Mouse (Mus musculus) adrenal gland, postnatal 14 days (tissue): ENCODE results near the gene Zfp420. TPM values are rescaled to one million over a fixed set of nuclear protein-coding genes. Genes with fewer than 3 reads are reported as not detected.
A peak's percentile ranks its signal among the peaks of the same experiment; 100 is the strongest.
"Not testable (repeated sequence)": the region's sequence is repeated elsewhere in the genome, so short reads cannot be mapped to it uniquely, and the experiment has no call there.

Experiments used
- DNase-seq: peaks from one replicate; pipeline ENCODE4 v3.0.0; 2021; ENCODE audit warnings: mixed read lengths
- long read RNA-seq, 2 experiments: library from polyadenylated mRNA; stranded (forward); transcript quantifications; one replicate each; pipeline ENCODE4 v2.0.0; 2021
- total RNA-seq: library from RNA; stranded (reverse); gene quantifications from 2 replicates; pipeline ENCODE4 v1.2.3, GENCODE M21; 2021

The Zfp420 gene
- total RNA-seq = 4.3 TPM in 2 replicates
- long read RNA-seq, experiment 1, partial matches to known transcripts = 0 of 5 reads
- long read RNA-seq, experiment 1, other reads (novel, unspliced or antisense) = 2 of 5 reads
- long read RNA-seq, experiment 2, partial matches to known transcripts = 0 of 1 reads
- long read RNA-seq, experiment 2, other reads (novel, unspliced or antisense) = 0 of 1 reads

DNA sequence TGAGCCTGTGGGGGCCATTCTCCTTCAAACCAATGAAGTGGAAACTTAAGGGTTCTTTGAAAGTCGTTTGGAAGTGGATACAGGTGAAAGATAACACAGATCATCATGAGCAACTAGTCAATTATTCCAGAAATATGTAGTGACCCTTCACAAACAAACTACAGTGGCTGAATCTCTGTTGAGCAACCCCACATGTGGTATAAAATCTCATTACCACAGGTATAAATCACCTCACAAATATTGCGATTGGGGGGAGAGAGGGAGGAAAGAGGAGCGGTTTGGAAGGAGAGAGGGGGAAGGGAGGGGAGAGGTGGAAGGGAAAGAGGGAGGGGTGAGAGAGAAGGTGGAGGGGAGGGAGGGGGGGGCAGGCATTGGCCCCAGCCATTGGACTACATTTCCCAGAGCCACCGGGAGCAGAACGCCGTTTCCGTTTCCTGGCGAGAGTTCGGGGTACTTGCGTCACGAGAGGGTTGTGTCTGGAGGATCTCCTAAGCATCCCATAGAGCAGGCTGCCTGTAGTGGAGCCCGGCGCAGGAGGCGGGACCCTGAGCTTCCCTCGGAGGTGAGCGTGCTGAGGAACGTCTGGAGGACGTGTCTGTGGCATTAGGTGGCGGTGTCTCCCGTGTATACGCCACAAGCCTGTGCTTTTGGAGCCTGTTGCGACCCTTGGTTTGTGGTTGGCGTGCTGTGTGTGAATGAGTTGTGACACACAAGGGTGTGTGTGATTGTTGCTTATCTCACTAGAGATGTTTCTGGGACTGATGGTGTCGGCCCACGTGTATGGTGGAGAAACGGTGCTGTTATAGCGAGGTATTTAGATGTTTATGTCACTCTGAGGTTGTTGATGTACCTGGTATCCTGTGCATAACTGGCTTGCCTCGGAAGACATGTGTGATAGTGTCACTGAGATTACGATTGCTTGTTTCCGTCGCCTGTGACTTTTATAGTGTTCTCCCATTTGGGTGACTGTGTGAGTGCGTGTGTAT lies at the start of gene Zfp420:
TSS of gene Zfp420 (plus strand) at position 448 of the 986 bp plus-strand sequence.
- DNase-seq = peak; percentile 92

DNA sequence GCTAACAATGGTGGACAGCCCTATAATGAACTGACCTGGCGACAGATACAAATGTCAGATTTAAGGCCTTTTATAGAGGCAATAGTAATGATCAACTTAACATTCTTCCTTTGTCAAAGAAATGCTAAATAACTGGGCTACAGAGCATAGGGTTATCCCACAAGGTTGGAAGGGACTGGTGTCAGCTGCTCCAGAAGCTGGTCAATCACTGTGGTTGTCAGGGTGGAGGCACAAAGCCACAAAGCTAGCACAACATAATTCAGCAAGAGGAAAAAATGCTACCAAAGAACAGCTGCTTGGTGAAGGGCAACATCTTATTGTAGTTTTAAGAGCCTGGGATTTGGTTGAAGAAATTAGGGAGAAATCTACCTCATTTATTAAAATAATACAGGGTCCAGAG lies 47.5 kb upstream of the Zfp420 start:
- no peak for DNase-seq

DNA sequence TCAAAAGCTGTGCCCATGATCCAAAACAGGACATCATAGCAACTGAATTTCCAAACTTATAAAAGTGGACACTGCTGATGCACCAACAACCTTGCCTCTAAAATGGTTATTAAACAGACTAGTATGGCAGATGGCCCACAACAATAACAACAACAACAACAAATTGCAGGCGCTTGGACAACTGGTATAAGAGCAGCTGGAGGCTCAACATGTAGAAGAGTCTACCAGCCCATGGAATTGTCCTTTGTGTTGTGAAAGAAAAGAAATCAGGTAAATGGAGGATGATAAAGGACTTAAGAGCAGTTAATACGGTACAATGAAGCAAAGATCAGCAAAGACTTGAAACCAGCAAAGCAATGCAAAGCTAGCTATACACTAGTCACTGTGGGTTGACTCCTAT lies 45.4 kb upstream of the Zfp420 start:
- DNase-seq = no peak

DNA sequence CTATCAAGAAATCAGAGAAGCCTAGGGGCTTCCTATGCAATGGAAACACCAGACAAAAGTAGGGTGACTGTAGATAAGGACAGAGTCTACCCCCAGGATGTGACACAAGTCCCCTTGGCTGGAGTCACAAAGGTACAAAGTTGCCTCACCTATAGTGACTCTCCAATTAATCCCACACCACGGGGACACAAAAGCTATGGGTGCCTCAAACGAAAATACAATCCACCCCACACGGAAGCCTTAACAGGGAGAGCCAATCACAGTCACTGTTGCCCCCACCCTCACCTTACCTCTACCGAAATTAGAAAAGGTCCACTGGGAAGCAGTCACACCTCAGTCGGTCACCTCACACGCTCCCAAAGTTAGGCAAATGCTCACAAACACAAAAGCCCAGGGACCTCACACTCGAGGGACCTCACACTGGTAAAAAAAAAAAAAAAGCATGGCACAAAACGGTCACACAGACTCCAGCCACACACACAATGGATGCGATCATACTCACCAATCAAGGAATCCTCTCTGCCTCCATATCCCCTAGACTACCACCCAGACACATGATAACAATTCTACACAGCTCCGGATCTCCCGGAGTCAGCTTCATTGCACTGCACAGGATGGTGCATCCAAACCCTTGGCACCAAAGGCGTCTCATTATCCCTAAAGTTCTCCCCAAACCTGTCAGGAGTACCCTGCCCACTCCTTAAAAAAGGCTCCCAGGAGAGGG lies 44.6 kb upstream of the Zfp420 start:
- DNase-seq = no peak

DNA sequence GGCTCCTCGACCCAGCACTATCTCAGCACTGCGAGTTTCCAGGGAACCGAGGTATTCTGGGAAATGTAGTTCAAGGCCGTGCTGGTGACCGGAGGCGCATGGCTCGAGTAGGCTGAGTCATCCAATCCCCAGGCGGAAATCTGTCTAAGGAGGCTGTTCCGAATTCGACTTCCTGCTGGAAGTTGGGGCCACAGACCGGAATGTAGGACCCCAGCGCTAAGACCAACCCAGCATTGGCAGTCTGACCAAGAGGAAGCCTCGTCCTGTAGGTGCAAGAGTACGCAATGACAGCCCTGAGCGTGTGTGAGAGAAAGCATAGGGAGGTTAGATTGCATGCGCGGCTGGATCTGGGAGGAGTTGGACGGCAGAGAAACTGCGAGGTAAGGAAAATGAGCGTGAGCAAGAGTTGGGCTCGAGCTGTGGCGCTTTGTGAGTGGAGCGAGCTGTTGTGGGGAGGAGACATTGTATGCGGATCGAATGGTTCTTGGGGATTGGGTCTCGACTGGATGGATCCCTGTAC lies 43.8 kb upstream of the Zfp420 start, which contains the start of gene Zfp790:
TSS of gene Zfp790 (plus strand) at position 205 of the 520 bp plus-strand sequence.
- DNase-seq = peak; percentile 92

DNA sequence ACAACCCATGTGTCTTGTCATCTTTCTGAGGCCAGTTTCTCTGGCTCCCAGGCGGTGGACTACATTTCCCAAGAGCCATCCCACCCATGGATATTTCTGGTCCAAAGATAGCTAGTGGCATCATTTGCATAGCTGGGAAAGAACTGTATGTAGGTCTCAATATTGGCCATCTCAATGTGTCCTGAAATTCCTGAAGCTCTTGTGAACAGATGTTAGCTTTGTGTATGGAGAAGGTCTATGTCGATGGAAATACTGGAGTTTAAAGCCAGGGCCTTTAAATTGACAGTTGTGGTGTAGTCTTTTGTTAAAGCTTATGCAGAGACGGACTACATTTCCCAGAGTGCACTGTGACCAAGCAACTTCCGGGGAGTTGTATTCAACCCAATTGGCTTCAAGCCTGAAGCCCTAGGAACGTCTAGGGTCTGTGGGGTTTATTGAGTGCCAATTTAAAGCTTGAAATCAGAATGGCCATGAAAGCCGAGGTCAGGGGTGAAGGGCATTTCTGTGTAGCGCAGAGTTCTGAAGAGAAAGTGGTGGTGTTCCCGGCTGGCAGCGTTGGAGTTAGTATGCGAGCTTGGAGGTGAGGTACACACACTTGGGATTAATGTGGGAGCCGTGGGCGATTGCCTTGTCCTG lies 41.0 kb upstream of the Zfp420 start:
- DNase-seq = peak; percentile 82

DNA sequence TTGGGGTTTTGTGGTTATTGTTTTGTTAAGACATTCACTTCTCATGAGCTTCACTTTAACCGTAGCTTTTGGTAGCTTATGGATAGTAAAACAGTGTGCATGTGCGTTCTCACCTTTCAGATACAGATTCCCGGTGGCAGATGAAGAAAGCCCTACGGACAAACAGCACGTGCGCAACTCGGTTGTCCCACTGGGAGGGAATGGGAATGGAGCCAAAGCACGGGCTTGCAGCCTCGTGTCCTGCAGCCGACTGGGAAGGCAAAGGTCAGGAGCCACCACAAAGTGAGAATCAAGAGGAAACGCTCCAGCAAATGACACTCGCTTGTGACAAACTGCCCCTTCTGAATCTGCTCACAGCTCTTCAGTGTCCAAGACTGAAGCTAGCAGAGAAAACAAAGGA lies 31.8 kb upstream of the Zfp420 start:
- DNase-seq = no peak

DNA sequence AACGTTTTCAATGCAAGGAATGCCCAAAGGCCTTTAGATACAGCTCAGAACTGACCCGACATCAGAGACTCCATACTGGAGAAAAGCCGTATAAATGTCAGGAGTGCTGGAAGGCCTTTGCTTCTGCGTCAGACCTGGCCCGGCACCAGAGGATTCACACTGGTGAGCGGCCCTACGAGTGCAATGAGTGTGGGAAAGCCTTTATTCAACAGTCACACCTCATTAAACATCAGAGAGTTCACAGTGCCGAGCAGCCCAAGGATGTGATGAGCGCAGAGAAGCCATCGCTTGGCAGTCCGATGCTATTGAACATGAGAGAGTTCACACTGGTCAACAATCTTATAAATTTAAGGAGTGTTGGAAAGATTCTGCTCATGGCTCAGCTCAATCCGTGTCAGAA lies 30.0 kb upstream of the Zfp420 start:
- DNase-seq = no peak

DNA sequence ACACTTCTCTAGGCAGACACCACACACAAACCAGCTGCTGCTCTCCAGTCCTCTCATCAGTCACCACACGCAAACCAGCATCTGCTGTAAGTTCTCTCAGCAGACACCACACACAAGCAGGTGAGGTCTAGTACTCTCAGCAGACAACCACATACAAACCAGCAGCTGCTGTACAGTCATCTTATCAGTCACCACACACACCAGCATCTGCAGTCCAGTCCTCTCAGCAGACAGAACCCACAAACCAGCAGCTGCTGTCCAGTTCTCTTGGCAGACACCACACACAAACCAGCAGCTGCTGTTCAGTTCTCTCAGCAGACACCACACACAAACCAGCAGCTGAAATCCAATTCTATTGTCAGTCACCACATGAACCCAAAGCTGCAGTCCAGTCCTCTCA lies 23.0 kb upstream of the Zfp420 start:
- no peak for DNase-seq

DNA sequence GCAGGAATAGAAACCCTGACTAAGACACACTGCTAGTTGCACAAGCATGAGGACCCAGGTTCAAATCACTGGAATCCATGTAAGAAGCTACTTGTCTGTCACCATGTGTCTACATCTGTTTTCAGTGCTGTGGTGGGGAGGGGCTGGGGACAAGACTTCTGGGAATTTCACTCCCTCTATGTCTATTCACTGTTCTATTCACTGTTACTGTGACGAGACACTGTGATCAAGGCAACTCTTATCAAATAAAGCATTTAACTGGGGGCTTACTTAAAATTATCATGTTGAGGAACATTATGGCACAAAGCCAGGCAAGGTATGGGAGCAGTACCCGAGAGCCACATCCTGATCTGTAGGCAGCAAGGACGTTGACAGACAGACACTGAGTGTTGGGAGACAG lies 20.5 kb upstream of the Zfp420 start:
- no peak for DNase-seq

DNA sequence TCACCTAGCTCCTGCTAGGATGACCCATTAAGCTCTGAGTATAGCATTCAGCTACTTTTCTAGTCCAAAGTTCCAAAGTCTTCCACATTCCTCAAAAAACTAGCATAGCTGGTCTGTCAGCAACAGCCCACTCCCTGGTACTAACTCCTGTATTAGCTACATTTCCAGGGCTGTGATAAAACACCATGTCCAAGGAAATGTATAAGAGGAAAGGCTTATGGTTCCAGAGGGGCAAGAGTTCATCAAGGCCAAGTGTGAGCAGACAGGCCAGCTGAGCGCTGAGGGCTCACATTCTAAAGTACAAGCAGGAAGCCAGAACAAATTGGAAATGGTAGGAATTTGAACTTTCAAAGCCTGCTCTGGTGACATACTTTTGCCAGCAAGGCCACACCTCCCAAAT lies 17.7 kb upstream of the Zfp420 start:
- no peak for DNase-seq

DNA sequence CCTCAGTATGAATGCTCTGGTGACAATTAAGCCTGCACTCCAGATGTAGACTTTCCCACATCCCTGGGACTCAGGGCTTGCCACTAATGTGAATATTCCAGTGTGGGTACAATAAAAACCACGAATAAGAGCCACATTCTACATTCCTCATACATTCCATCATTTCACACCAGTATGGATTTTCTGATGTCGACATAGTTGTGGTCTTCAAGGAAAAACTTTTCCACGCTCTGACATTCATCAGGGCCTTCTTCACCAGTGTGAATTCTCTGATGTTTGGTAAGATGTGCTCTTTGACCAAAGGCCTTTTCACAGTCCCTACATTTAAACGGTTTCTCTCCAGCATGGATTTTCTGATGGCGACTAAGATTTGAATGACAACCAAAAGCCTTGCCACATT lies 15.2 kb upstream of the Zfp420 start:
- DNase-seq = no peak

DNA sequence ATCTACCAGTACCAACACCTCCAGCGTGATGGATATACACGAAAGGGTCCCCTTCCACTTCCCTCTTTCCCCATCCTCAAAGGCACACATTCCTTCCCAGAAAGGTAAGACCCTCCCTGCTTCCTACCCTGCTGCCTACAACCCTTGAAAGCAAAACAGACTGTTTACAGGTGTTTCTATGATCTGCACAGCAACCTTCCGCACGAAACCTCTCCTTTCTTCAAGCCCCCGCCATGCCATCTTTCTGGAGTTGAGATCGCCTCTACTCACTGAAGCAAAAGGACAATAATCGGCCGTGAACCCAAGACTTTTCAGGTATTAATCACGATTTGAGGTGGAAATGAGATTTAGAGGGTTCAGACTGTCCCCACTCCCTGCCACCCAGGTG lies 7.0 kb upstream of the Zfp420 start:
- DNase-seq = no peak

DNA sequence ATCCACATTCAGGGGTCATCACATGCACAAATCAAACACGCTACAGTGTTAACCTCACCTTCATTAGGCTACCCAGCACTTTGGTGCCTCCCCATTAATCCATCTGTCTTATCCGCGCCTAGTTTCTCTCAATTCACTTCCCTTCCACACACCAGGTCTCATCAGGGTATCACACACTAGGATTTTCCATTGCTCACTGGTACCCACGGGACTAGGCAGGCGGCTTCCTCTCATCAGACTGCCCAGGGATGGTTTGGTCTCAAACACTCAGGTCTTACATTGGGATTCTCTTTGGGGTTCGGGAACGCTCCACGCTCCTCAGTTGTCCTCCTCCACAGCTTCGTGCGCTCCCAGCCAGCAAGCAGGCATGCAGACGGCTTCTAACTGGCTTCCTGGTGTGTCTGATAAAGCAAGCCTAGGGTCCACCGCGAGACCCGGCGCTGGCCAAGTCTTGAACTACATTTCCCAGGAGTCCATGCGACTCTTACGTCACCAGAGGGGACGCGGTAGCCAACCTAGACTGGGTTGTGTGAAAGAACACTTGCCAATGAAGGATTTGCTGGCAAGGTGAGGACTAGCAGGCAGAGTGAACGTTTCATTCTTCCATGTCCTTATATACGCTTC lies 6.4 kb upstream of the Zfp420 start, which contains the start of gene Zfp940:
TSS of gene Zfp940 (minus strand) at position 451 of the 624 bp plus-strand sequence.
- peak; percentile 85 for DNase-seq

DNA sequence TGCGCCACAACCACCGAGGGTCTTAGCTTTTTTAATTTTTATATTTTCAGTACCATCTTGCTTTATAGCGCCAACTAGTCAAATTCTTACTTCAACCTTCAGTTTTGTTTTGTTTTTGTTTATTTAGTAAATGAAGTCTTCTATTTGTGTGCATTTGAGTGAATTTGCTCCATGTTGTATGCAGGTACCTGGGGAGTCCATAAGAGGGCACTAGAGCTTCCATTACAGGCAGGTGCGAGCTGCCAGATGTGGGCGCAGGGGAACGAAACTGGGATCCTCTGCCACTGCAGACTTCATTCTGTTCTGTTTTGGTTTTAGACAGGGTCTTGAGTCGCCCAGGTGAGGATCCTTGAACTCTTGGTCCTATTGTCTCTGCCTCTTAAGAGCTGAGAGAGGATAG lies 1.9 kb downstream of the Zfp420 start:
- no peak for DNase-seq

DNA sequence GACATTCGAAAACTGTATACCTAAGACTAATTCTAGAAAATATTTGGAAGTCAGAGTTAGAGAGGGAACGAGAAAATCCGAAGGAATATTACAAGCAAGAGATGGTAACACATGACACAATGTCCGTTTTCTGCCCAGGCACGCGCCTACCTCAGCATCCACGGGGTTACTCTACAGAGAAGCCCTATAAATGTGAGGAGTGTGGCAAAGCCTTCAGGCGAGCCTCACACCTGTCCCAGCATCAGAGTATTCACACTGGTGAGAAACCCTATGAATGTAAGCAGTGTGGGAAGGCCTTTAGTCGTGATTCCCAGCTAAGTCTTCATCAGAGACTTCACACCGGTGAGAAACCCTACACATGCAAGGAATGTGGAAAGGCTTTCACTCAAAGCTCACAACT lies 14.5 kb downstream of the Zfp420 start:
- no peak for DNase-seq

DNA sequence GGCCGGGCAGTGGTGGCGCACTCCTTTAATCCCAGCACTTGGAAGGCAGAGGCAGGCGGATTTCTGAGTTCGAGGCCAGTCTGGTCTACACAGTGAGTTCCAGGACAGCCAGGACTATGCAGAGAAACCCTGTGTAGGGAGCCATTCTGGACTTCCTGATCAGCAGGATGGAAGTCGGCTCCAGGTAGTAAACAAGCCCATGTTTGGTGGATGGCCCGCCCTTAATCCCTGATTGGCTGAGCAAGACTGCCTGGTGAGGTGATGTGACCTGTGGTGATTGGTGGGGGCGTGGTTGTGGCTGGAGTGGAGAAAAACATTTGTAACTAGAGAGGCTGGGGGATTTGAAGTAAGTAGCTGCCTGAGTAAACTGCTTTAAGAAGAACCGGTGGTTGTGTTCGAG lies 17.8 kb downstream of the Zfp420 start:
- DNase-seq = not testable (repeated sequence)

DNA sequence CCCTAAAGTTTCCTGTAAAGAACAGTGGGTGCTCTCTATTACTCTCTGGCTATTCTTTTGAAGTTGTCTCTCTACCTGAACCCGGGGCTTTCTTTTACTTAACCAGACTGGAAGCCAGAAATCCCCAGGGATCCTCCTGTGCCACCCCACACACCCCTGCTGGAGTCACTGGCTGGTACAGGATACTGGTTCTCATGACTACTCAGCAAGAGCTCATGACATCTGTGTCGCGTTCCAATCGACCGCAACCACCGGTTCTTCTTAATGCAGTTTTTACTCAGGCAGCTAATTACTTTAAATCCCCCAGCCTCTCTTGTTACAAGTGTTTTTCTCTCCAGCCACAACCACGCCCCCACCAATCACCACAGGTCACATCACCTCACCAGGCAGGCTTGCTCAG lies 20.3 kb downstream of the Zfp420 start:
- no peak for DNase-seq

DNA sequence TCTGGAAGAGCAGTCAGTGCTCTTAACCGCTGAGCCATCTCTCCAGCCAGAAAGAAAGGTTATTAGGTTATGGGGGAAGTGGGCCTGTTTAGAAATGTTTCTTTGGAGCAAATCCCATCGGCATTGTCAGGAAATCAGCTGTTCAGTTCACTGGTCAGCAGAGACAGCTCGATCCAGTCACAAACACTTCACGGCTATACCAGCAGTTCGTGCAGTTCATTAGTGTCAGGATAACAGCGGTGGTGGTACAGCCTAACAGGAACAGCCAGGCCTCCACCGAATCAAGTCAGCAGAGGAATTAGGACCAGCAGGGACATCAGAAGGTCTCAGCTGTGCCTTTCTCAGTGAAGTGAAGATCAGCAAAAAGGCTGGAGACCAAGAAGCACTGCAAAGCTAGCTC lies 21.1 kb downstream of the Zfp420 start:
- no peak for DNase-seq

DNA sequence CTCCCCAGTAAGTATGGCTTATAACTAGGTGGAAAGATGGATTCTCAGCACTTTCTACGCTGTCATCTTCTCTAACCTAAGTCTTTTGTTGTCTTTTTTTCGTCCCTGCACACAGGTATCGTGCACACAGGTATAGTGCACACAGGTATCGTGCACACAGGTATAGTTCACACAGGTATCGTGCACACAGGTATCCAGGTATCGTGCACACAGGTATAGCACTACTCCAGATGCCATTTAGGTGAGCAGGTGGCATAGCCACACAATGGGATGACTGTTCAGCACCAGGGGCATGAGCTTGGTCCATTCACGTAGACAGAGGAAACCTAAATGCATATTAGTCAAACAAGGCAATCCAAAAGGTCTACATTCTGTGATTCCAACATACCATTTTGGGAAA lies 30.7 kb downstream of the Zfp420 start:
- DNase-seq = no peak

DNA sequence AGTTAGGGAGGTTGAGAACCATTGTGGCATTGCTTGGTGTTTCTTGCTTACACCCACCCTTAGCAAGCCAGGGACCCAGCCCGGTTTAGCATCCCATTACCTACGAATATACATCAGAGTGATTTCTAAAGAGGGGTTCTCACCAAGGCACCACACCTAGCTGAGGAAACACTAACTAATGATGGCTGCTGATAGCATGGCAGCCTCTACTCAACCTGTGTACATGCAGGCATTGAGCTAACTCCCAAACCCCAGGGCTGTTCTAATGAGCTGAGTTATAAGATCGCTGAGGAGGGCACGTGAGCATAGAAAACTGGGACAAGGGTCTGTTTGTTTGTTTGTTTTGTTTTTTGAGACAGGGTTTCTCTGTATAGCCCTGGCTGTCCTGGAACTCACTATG lies 33.0 kb downstream of the Zfp420 start:
- DNase-seq = no peak

DNA sequence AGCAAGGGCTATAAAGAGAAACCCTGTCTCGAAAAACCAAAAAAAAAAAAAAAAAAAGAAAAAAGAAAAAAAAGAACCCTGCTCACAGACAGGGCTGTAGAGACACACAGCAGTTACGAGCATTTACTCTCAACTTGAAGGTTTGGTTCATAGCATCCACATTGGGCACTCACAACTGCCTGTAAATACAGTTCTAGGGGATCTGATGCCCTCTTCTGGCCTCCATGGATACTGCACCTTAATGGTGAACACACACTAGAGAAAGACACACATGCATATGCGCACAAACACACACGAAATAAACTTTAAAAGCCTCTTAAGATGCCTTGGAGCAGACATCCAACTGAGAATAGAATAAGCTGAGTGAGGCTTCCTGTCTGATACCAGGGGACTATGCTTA lies 38.6 kb downstream of the Zfp420 start:
- DNase-seq = no peak
